Mouse (Mus musculus) kidney, adult 2 months (tissue): ENCODE results near the gene Dct.

Experiments used
- CTCF ChIP-seq: fragments of 200-500 bp; conservative IDR thresholded peaks from 2 replicates; pipeline ENCODE4 v1.5.1; 2011; ENCODE audit warnings: low read depth, mild to moderate bottlenecking, control low read depth, low read length, moderate library complexity, mixed read lengths; ENCODE audit not compliant: insufficient read depth, insufficient read length
- POLR2A ChIP-seq: fragments of 200-500 bp; IDR thresholded peaks from one replicate; pipeline ENCODE4 v1.6.1; 2011; ENCODE audit warnings: low read depth, low read length, control low read depth

- TF ChIP-seq POLR2A, result no peak
- no peak for TF ChIP-seq CTCF
Measured at GRCm38 (mm10) chr14:118051396-118051795, 648 bp downstream of the Dct start.
